Mouse (Mus musculus) stomach, postnatal 0 days (tissue): ENCODE results near the gene Gnptab.

Experiments
- CTCF ChIP-seq: IDR thresholded peaks from 2 replicates; pipeline ENCODE4 v1.5.1; 2016; ENCODE audit warnings: antibody characterized with exemption, low read depth, mild to moderate bottlenecking, moderate library complexity
- EP300 ChIP-seq: optimal IDR thresholded peaks from 2 replicates; pipeline ENCODE3; 2016; ENCODE audit warnings: antibody characterized with exemption

DNA sequence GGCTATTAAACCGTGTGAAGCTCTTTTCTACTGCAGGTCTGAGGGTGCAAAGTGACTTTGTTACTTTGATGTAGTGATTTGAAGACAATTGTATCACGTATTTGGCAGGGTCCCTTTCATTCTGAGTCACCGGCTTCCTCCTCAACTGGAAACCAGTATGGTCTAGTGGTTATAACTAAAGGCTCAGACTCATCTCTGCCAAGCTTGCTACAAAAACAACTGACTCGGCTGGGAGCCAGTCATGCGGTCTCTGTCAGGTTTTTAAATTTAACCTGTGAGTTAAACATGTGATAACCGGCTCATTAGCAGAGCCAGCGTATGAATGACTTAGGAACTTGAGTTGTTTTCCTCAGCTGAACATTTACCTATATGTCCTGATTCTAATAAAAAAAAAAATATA is 26.9 kb downstream of the Gnptab start:
- no peak for TF ChIP-seq CTCF
- TF ChIP-seq EP300, result no peak
